Mouse (Mus musculus): ENCODE data around the gene Samd8. TPM values are rescaled to one million over a fixed set of nuclear protein-coding genes. Genes with fewer than 3 reads are reported as not detected.

Samd8 gene
- total and polyA plus RNA-seq, 2 experiments from 2014 or later, result 8.3 to 17.3 TPM

DNA sequence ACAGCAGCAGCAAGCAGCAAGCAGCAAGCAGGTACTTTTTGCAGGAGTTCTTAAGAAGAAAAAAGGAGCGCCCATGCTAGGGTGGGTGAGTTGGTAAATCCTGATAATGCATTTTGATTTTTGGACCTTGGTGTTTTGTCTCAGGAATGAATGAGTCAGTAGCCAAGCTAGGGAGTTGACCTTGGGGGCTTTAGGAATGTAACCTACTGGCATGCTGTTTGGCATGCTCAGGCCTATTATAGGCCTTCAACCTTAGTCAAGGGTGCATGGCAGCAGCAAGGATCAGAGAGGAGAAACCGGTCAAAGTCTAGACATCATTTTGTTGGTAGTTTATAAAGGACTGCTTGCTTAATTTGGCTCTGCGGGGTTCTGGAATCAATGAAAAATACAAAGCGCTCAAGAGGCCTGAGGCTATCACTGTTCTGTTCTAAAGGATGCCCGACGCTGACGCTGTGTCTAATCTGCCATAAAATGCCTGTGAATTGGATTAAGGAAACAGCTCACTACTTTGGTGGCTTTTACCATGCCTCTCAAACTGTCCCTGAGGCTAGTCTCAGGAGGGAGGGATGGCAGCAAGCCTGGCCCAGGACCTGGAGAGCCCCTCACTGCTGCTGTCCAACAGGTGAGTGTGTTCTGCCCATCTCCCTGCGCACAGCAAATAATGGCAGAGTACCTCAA, 28.2 kb upstream of the Samd8 start:
- Histone ChIP-seq H3K4me1 (ENCODE audit: control insufficient read depth, insufficient read depth) (peaks cover 15% of the 10 kb centered on the region), H3K27me3 (ENCODE audit: control insufficient read depth, insufficient read depth, low read length) (no peaks in the 10 kb centered on the region), H3K36me3 (replicated peaks; ENCODE audit: control insufficient read depth, insufficient read depth, low read length) (no peaks in the 10 kb centered on the region), H3K4me2 (ENCODE audit: low read depth, low read length) (no peak overlapping the region), H3K4me3 (ENCODE audit: low read depth, low read length) (no peak overlapping the region), H3K9ac (replicated peaks; ENCODE audit: low read depth, low read length) (no peak overlapping the region), H3K9me3 (replicated peaks; ENCODE audit: control insufficient read depth, low read length) (no peaks in the 10 kb centered on the region), H3K27ac (ENCODE audit: low read depth) (no peak overlapping the region)
- 92% methylated on average over 8 of the region's 8 CpGs for WGBS
- no peak for TF ChIP-seq EP300 (IDR thresholded peaks at IDR 0.05; ENCODE audit: low read depth)
- TF ChIP-seq CTCF (IDR thresholded peaks at IDR 0.05; ENCODE audit: low read depth), result no peak
- ATAC-seq (ENCODE audit: insufficient read depth, low read depth) (no peak), DNase-seq (ENCODE audit: low spot score) (no peak)

DNA sequence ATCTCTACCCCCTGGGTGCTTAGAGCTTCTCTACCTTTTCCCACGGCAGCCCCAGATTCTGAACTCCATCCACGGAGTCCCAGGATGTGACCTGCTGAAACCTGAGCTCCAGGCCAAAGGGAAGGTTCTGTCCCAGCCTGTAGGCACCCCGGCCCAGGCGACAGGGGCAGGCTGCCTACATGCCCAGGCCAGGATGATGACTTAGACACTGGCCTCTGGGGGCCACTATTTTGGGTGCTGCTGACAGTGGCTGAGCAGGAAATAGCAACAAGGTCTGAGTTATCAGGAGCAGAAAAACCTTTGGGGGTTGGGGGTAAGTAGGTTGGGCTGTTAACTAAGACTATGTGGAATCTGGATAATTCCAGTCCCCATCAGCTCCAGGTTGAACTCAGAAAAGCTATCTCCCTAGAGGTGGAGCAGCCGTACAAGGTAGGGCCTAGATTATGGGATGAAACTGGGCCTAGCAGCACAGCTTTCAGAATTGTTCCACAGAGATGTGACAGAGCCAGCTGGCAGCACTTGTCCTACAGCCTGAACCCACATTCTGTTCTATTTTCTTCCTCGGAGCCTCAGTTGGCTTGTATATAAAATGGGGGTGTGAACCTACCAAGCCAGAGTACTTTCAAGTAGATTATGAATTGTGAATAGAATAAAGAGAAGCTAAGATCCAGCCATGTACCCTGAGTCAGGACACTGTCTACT, 21.1 kb upstream of the Samd8 start:
- no peak overlapping the region for H3K4me3 ChIP-seq (ENCODE audit: low read depth, low read length)
- no peaks in the 10 kb centered on the region for H3K36me3 ChIP-seq (replicated peaks; ENCODE audit: control insufficient read depth, insufficient read depth, low read length)
- no peak for DNase-seq (ENCODE audit: low spot score)
- 36% methylated on average over 6 of the region's 6 CpGs for WGBS
- H3K9me3 ChIP-seq (replicated peaks; ENCODE audit: control insufficient read depth, low read length), result 0 out of 2 replicates have a peak, but pooled peaks cover 6% of the 10 kb centered on the region
- H3K9ac ChIP-seq (replicated peaks; ENCODE audit: low read depth, low read length), result no peak overlapping the region
- ATAC-seq (ENCODE audit: insufficient read depth, low read depth), result no peak
- no peaks in the 10 kb centered on the region for H3K4me1 ChIP-seq (ENCODE audit: control insufficient read depth, insufficient read depth)
- H3K27ac ChIP-seq (ENCODE audit: low read depth), result no peak overlapping the region
- no peak overlapping the region for H3K4me2 ChIP-seq (ENCODE audit: low read depth, low read length)
- H3K27me3 ChIP-seq (ENCODE audit: control insufficient read depth, insufficient read depth, low read length), result no peaks in the 10 kb centered on the region
- TF ChIP-seq EP300 (IDR thresholded peaks at IDR 0.05; ENCODE audit: low read depth), result no peak
- no peak for TF ChIP-seq CTCF (IDR thresholded peaks at IDR 0.05; ENCODE audit: low read depth)

DNA sequence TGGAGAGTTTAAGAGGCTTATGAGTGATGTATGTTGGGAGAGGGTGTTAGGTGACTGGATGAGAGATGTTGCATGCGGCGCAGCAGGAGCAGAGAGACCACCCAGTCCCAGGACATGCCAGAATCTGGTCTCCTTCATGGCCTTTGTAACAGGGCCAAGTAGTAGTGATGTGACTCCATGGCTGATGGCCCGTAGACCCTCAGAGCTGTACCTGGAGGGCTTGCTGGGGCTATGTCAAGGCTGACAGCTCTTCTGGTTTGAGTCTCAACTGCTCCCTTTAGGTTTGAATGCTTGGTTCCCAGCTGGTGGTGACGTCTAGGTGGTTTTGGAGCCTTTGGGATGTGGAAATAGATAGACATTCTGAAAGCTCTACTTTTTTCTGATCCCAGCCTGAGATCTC, 20.4 kb upstream of the Samd8 start:
- WGBS, result 81% methylated on average over 4 of the region's 4 CpGs
- no peak for ATAC-seq (ENCODE audit: insufficient read depth, low read depth)
- H3K4me3 ChIP-seq (ENCODE audit: low read depth, low read length), result no peak overlapping the region

DNA sequence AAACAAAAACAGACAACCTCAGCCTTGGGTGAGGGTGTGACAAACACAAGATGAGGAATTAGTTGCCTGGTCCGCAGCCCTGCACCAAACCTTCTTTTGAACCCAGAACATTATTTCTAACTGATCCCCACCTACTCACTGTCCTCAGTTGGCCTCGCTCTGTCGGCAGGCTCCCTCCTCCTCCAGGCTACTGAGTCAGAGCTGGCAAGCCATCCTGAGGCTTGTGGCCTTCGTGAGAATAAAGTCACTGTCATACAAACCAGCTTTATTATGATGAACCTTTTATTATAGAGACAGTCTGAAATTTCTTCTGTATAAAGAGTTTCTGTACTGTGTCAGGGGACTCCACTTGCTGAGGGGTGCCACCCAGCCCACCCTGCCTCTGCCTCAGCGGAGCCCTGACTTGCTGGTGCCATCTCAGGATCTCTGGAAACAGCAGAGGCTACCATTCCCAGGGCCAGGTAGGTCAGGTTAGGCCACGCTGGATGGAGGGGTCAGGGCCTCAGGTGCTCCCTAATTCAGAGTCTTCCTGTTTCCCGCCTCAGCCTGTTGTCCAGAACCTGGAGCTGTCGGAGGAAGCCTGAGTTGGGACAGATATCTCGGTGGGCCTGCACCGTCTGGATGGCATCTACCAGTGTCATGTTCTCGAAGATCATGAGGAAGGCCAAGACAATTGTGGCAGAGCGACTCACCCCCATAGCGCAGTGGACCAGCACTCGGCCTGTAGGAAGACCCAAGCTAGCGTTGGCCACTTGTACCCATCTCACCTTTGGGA, 17.0 kb upstream of the Samd8 start:
- Histone ChIP-seq H3K9ac (replicated peaks; ENCODE audit: low read depth, low read length) (no peak overlapping the region), H3K36me3 (replicated peaks; ENCODE audit: control insufficient read depth, insufficient read depth, low read length) (no peaks in the 10 kb centered on the region), H3K9me3 (replicated peaks; ENCODE audit: control insufficient read depth, low read length) (0 out of 2 replicates have a peak, but pooled peaks cover 6% of the 10 kb centered on the region), H3K4me2 (ENCODE audit: low read depth, low read length) (no peak overlapping the region), H3K27me3 (ENCODE audit: control insufficient read depth, insufficient read depth, low read length) (no peaks in the 10 kb centered on the region), H3K4me1 (ENCODE audit: control insufficient read depth, insufficient read depth) (no peaks in the 10 kb centered on the region), H3K4me3 (ENCODE audit: low read depth, low read length) (no peak overlapping the region), H3K27ac (ENCODE audit: low read depth) (no peak overlapping the region)
- no peak for TF ChIP-seq EP300 (IDR thresholded peaks at IDR 0.05; ENCODE audit: low read depth)
- no peak for TF ChIP-seq CTCF (IDR thresholded peaks at IDR 0.05; ENCODE audit: low read depth)
- DNase-seq (ENCODE audit: low spot score) (no peak), ATAC-seq (ENCODE audit: insufficient read depth, low read depth) (no peak)
- 87% methylated on average over 15 of the region's 15 CpGs for WGBS

More for the DNA sequence above, 20.4 kb upstream of the Samd8 start:
- TF ChIP-seq EP300 (IDR thresholded peaks at IDR 0.05; ENCODE audit: low read depth) (no peak), CTCF (IDR thresholded peaks at IDR 0.05; ENCODE audit: low read depth) (no peak)
- Histone ChIP-seq H3K9me3 (replicated peaks; ENCODE audit: control insufficient read depth, low read length) (0 out of 2 replicates have a peak, but pooled peaks cover 6% of the 10 kb centered on the region), H3K27ac (ENCODE audit: low read depth) (no peak overlapping the region), H3K4me1 (ENCODE audit: control insufficient read depth, insufficient read depth) (no peaks in the 10 kb centered on the region), H3K9ac (replicated peaks; ENCODE audit: low read depth, low read length) (no peak overlapping the region), H3K36me3 (replicated peaks; ENCODE audit: control insufficient read depth, insufficient read depth, low read length) (no peaks in the 10 kb centered on the region), H3K27me3 (ENCODE audit: control insufficient read depth, insufficient read depth, low read length) (no peaks in the 10 kb centered on the region), H3K4me2 (ENCODE audit: low read depth, low read length) (no peak overlapping the region)
- no peak for DNase-seq (ENCODE audit: low spot score)

DNA sequence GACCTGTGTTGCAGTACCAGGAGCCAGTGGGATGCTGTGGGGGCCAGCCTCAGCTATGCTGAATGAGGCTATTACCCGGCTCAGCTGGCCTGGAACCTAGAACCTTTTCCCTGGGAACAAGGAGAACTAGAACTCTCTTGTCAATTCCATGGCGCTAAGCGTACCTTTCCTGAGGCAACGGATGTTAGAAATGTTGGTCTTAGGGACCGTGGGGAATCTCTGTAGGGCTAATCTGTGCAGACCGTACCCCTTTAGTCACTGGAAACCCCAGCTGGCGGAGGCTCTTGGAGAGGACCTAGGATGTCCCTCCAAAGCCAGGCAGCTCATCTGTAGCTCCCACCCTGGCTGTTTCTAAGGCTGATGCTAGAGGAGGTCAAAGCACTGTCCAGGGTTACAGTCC, 10.0 kb upstream of the Samd8 start:
- Histone ChIP-seq H3K9ac (replicated peaks; ENCODE audit: low read depth, low read length) (no peak overlapping the region), H3K27ac (ENCODE audit: low read depth) (no peak overlapping the region), H3K4me3 (ENCODE audit: low read depth, low read length) (no peak overlapping the region), H3K4me1 (ENCODE audit: control insufficient read depth, insufficient read depth) (no peaks in the 10 kb centered on the region), H3K36me3 (replicated peaks; ENCODE audit: control insufficient read depth, insufficient read depth, low read length) (no peaks in the 10 kb centered on the region), H3K4me2 (ENCODE audit: low read depth, low read length) (no peak overlapping the region), H3K27me3 (ENCODE audit: control insufficient read depth, insufficient read depth, low read length) (no peaks in the 10 kb centered on the region), H3K9me3 (replicated peaks; ENCODE audit: control insufficient read depth, low read length) (no peaks in the 10 kb centered on the region)
- no peak for DNase-seq (ENCODE audit: low spot score)
- ATAC-seq (ENCODE audit: insufficient read depth, low read depth), result no peak
- 89% methylated on average over 7 of the region's 7 CpGs for WGBS
- TF ChIP-seq CTCF (IDR thresholded peaks at IDR 0.05; ENCODE audit: low read depth), result no peak
- no peak for TF ChIP-seq EP300 (IDR thresholded peaks at IDR 0.05; ENCODE audit: low read depth)
